In the genomic region with DNA sequence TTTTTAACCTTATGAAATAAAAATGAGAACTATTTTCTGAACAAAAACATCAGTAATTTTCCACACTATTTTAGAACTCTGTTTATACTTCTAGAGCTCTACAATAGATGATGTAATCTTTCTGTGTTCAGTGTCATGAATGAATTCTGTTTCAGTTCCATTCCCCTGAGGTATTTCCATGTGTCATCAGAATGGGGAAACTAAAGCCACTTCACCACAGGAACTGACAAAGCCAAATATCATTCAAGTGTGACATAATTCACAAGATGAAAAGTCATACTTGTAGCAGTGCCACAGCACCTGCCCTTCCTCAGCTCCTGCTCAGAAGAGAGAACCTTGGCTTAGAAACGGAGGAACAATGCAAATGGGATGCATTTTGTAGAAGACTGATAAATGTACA, we compare ENCODE assay signal across 18 mouse cellular contexts.
"Had no signal": no experiment of that assay in that cellular context is flagged by ENCODE, and none has a peak within 500 bp of the region (broad histone marks: within the 10 kb centered on the region; RNA-seq: fewer than 3 reads in every experiment).

No protein-coding gene starts in this region.

- H3K9me3 ChIP-seq: limb, embryonic 12.5 days; liver, embryonic 13.5 days; lung, embryonic 15.5 days; midbrain, embryonic 12.5 days; neural tube, embryonic 12.5 days; stomach, embryonic 15.5 days had no signal

- H3K36me3 ChIP-seq: limb, embryonic 12.5 days; liver, embryonic 13.5 days; lung, embryonic 15.5 days; midbrain, embryonic 12.5 days; neural tube, embryonic 12.5 days; stomach, embryonic 15.5 days had no signal

- H3K27ac ChIP-seq: layer of hippocampus, adult 2 months; limb, embryonic 12.5 days; liver, embryonic 13.5 days; lung, embryonic 15.5 days; macrophage; midbrain, embryonic 12.5 days; neural tube, embryonic 12.5 days; stomach, embryonic 15.5 days had no signal

- DNase-seq: kidney, adult 9 months; kidney, postnatal 10 days; kidney, postnatal 4 days; liver; liver, embryonic 13.5 days; liver, postnatal 0 days; lung, postnatal 14 days; right cerebral cortex, postnatal 14 days; thymus, adult 2 months; thymus, postnatal 25 days had no signal

- H3K27me3 ChIP-seq: limb, embryonic 12.5 days; liver, embryonic 13.5 days; lung, embryonic 15.5 days; midbrain, embryonic 12.5 days; neural tube, embryonic 12.5 days; stomach, embryonic 15.5 days had no signal

- H3K4me2 ChIP-seq: limb, embryonic 12.5 days; liver, embryonic 13.5 days; lung, embryonic 15.5 days; midbrain, embryonic 12.5 days; neural tube, embryonic 12.5 days; stomach, embryonic 15.5 days had no signal

- H3K4me1 ChIP-seq: limb, embryonic 12.5 days; liver, embryonic 13.5 days; lung, embryonic 15.5 days; midbrain, embryonic 12.5 days; neural tube, embryonic 12.5 days; stomach, embryonic 15.5 days had no signal

- H3K4me3 ChIP-seq: layer of hippocampus, adult 2 months; limb, embryonic 12.5 days; liver, embryonic 13.5 days; lung, embryonic 15.5 days; midbrain, embryonic 12.5 days; myocyte; neural tube, embryonic 12.5 days; stomach, embryonic 15.5 days had no signal

- ATAC-seq: liver, postnatal 0 days had no signal

- H3K9ac ChIP-seq: limb, embryonic 12.5 days; liver, embryonic 13.5 days; liver, postnatal 0 days; lung, embryonic 15.5 days; midbrain, embryonic 12.5 days; neural tube, embryonic 12.5 days; stomach, embryonic 15.5 days had no signal
